Mouse (Mus musculus): ENCODE measurements around the gene C1rl. TPM values are rescaled to one million over a fixed set of nuclear protein-coding genes. Genes with fewer than 3 reads are reported as not detected.

The C1rl gene
- 0.47 and 0.67 TPM in 2 replicates for polyA plus RNA-seq (2015; fragmentation: Nextera tagmentation; extraction: Ambion mirVana)

GRCm38 (mm10) chr6:124492842-124493561 is at the start of gene C1rl:
Gene C1rl (plus strand): TSS chr6:124493113.
- no peak within 1 kb of the TSS for H3K4me3 ChIP-seq (replicated peaks)
- 25% methylated on average over 4 of the region's 4 CpGs for WGBS
- no peak within 1 kb of the TSS for H3K9ac ChIP-seq
- H3K9me3 ChIP-seq (replicated peaks), result no peaks in the 10 kb centered on the region
- H3K4me2 ChIP-seq (replicated peaks), result no peak within 1 kb of the TSS
- peaks cover 7% of the 10 kb centered on the region; the same call in 1 of the 2 replicates for H3K4me1 ChIP-seq
- no peaks in the 10 kb centered on the region for H3K27me3 ChIP-seq
- no peak within 1 kb of the TSS for H3K27ac ChIP-seq (replicated peaks)
- peak; percentile 81 for ATAC-seq (ENCODE audit: insufficient number of reproducible peaks, low FRiP score, low TSS enrichment, low read depth)
- H3K36me3 ChIP-seq, result no peaks in the 10 kb centered on the region

GRCm38 (mm10) chr6:124443338-124443737 is 49.6 kb upstream of the C1rl start:
- Histone ChIP-seq H3K9ac (no peak overlapping the region), H3K27me3 (no peaks in the 10 kb centered on the region), H3K4me2 (replicated peaks) (no peak overlapping the region), H3K27ac (replicated peaks) (no peak overlapping the region), H3K9me3 (replicated peaks) (no peaks in the 10 kb centered on the region), H3K4me3 (replicated peaks) (no peak overlapping the region), H3K36me3 (no peaks in the 10 kb centered on the region), H3K4me1 (no peaks in the 10 kb centered on the region)
- WGBS, result 76% methylated on average over 2 of the region's 2 CpGs
- no peak for ATAC-seq (ENCODE audit: insufficient number of reproducible peaks, low FRiP score, low TSS enrichment, low read depth)

GRCm38 (mm10) chr6:124446024-124446423 is 46.9 kb upstream of the C1rl start:
- Histone ChIP-seq H3K9me3 (replicated peaks) (no peaks in the 10 kb centered on the region), H3K27ac (replicated peaks) (no peak overlapping the region), H3K9ac (no peak overlapping the region), H3K27me3 (no peaks in the 10 kb centered on the region), H3K36me3 (no peaks in the 10 kb centered on the region; the same call in 1 of the 2 replicates), H3K4me1 (no peaks in the 10 kb centered on the region), H3K4me2 (replicated peaks) (no peak overlapping the region), H3K4me3 (replicated peaks) (no peak overlapping the region)
- WGBS, result 95% methylated on average over 2 of the region's 2 CpGs
- no peak for ATAC-seq (ENCODE audit: insufficient number of reproducible peaks, low FRiP score, low TSS enrichment, low read depth)

GRCm38 (mm10) chr6:124446459-124446858 is 46.5 kb upstream of the C1rl start:
- Histone ChIP-seq H3K4me3 (replicated peaks) (no peak overlapping the region), H3K27me3 (no peaks in the 10 kb centered on the region), H3K4me2 (replicated peaks) (no peak overlapping the region), H3K27ac (replicated peaks) (no peak overlapping the region), H3K4me1 (no peaks in the 10 kb centered on the region), H3K36me3 (no peaks in the 10 kb centered on the region; the same call in 1 of the 2 replicates), H3K9ac (no peak overlapping the region), H3K9me3 (replicated peaks) (no peaks in the 10 kb centered on the region)
- 97% methylated on average over 9 of the region's 9 CpGs for WGBS
- ATAC-seq (ENCODE audit: insufficient number of reproducible peaks, low FRiP score, low TSS enrichment, low read depth), result no peak

- Histone ChIP-seq H3K9me3 (replicated peaks) (no peaks in the 10 kb centered on the region), H3K36me3 (no peaks in the 10 kb centered on the region; the same call in 1 of the 2 replicates), H3K4me2 (replicated peaks) (no peak overlapping the region), H3K4me1 (no peaks in the 10 kb centered on the region), H3K27ac (replicated peaks) (no peak overlapping the region), H3K9ac (no peak overlapping the region), H3K4me3 (replicated peaks) (no peak overlapping the region), H3K27me3 (no peaks in the 10 kb centered on the region)
- ATAC-seq (ENCODE audit: insufficient number of reproducible peaks, low FRiP score, low TSS enrichment, low read depth), result no peak
- 78% methylated on average over 2 of the region's 2 CpGs for WGBS
These were observed 45.6 kb upstream of the C1rl start for GRCm38 (mm10) chr6:124447356-124447755.

- 72% methylated on average over 10 of the region's 10 CpGs for WGBS
- no peaks in the 10 kb centered on the region for H3K4me1 ChIP-seq
- H3K36me3 ChIP-seq, result no peaks in the 10 kb centered on the region; the same call in 1 of the 2 replicates
- H3K4me2 ChIP-seq (replicated peaks), result no peak overlapping the region
- H3K27ac ChIP-seq (replicated peaks), result no peak overlapping the region
- no peaks in the 10 kb centered on the region for H3K9me3 ChIP-seq (replicated peaks)
- no peak for ATAC-seq (ENCODE audit: insufficient number of reproducible peaks, low FRiP score, low TSS enrichment, low read depth)
- H3K27me3 ChIP-seq, result no peaks in the 10 kb centered on the region
- no peak overlapping the region for H3K4me3 ChIP-seq (replicated peaks)
- H3K9ac ChIP-seq, result no peak overlapping the region
These were observed 44.6 kb upstream of the C1rl start for GRCm38 (mm10) chr6:124448186-124448852.

GRCm38 (mm10) chr6:124448959-124449667 is 43.8 kb upstream of the C1rl start:
- 88% methylated on average over 16 of the region's 16 CpGs for whole genome bisulfite sequencing

GRCm38 (mm10) chr6:124449668-124450383 is 43.1 kb upstream of the C1rl start:
- H3K27me3 ChIP-seq, result no peaks in the 10 kb centered on the region
- H3K36me3 ChIP-seq, result no peaks in the 10 kb centered on the region; the same call in 1 of the 2 replicates
- no peak overlapping the region for H3K9ac ChIP-seq
- no peak overlapping the region for H3K4me2 ChIP-seq (replicated peaks)
- H3K9me3 ChIP-seq (replicated peaks), result no peaks in the 10 kb centered on the region
- H3K4me1 ChIP-seq, result no peaks in the 10 kb centered on the region
- H3K4me3 ChIP-seq (replicated peaks), result no peak overlapping the region
- H3K27ac ChIP-seq (replicated peaks), result no peak overlapping the region
- 83% methylated on average over 18 of the region's 18 CpGs for WGBS
- no peak for ATAC-seq (ENCODE audit: insufficient number of reproducible peaks, low FRiP score, low TSS enrichment, low read depth)

More at GRCm38 (mm10) chr6:124448959-124449667, 43.8 kb upstream of the C1rl start:
- no peaks in the 10 kb centered on the region for H3K27me3 ChIP-seq
- H3K4me1 ChIP-seq, result no peaks in the 10 kb centered on the region
- no peaks in the 10 kb centered on the region for H3K9me3 ChIP-seq (replicated peaks)
- no peaks in the 10 kb centered on the region; the same call in 1 of the 2 replicates for H3K36me3 ChIP-seq
- no peak overlapping the region for H3K9ac ChIP-seq
- H3K4me2 ChIP-seq (replicated peaks), result no peak overlapping the region
- H3K4me3 ChIP-seq (replicated peaks), result no peak overlapping the region
- no peak overlapping the region for H3K27ac ChIP-seq (replicated peaks)
- ATAC-seq (ENCODE audit: insufficient number of reproducible peaks, low FRiP score, low TSS enrichment, low read depth), result no peak

GRCm38 (mm10) chr6:124451995-124452394 is 40.9 kb upstream of the C1rl start:
- Histone ChIP-seq H3K4me1 (no peaks in the 10 kb centered on the region), H3K4me3 (replicated peaks) (no peak overlapping the region), H3K9ac (no peak overlapping the region), H3K36me3 (no peaks in the 10 kb centered on the region; the same call in 1 of the 2 replicates), H3K4me2 (replicated peaks) (no peak overlapping the region), H3K27ac (replicated peaks) (no peak overlapping the region), H3K9me3 (replicated peaks) (no peaks in the 10 kb centered on the region), H3K27me3 (no peaks in the 10 kb centered on the region)
- WGBS, result 73% methylated on average over 3 of the region's 3 CpGs
- ATAC-seq (ENCODE audit: insufficient number of reproducible peaks, low FRiP score, low TSS enrichment, low read depth), result no peak

GRCm38 (mm10) chr6:124453756-124454155 is 39.2 kb upstream of the C1rl start:
- WGBS, result 34% methylated on average over 4 of the region's 4 CpGs
- no peaks in the 10 kb centered on the region for H3K27me3 ChIP-seq
- H3K27ac ChIP-seq (replicated peaks), result no peak overlapping the region
- H3K4me3 ChIP-seq (replicated peaks), result no peak overlapping the region
- H3K9me3 ChIP-seq (replicated peaks), result no peaks in the 10 kb centered on the region
- no peak overlapping the region for H3K9ac ChIP-seq
- ATAC-seq (ENCODE audit: insufficient number of reproducible peaks, low FRiP score, low TSS enrichment, low read depth), result no peak
- no peaks in the 10 kb centered on the region; the same call in 1 of the 2 replicates for H3K36me3 ChIP-seq
- no peak overlapping the region for H3K4me2 ChIP-seq (replicated peaks)
- H3K4me1 ChIP-seq, result no peaks in the 10 kb centered on the region

GRCm38 (mm10) chr6:124456243-124456642 is 36.7 kb upstream of the C1rl start:
- ATAC-seq (ENCODE audit: insufficient number of reproducible peaks, low FRiP score, low TSS enrichment, low read depth), result no peak
- Histone ChIP-seq H3K9ac (no peak overlapping the region), H3K4me2 (replicated peaks) (no peak overlapping the region), H3K4me1 (no peaks in the 10 kb centered on the region), H3K4me3 (replicated peaks) (no peak overlapping the region), H3K27ac (replicated peaks) (no peak overlapping the region), H3K27me3 (no peaks in the 10 kb centered on the region), H3K36me3 (no peaks in the 10 kb centered on the region), H3K9me3 (replicated peaks) (no peaks in the 10 kb centered on the region)
- 94% methylated on average over 5 of the region's 5 CpGs for WGBS

Measured in embryonic facial prominence, embryonic 15.5 days (tissue).